Mouse (Mus musculus): Measurements from ENCODE around the gene Epb42. TPM values are rescaled to one million over a fixed set of nuclear protein-coding genes. Genes with fewer than 3 reads are reported as not detected.
"Not testable (repeated sequence)": the region's sequence is repeated elsewhere in the genome, so short reads cannot be mapped to it uniquely, and the experiment has no call there.

The Epb42 gene
- polyA plus RNA-seq, 1 experiment from 2014 or later = 5.5 TPM

- ATAC-seq (ENCODE audit: low FRiP score) (no peak), DNase-seq (ENCODE audit: low spot score, missing footprints) (no peak)
- no peaks in the 10 kb centered on the region for H3K4me1 ChIP-seq (ENCODE audit: control insufficient read depth, insufficient read depth, low read length)
- H3K27ac ChIP-seq (ENCODE audit: low read depth, low read length) = no peak overlapping the region
- 90% methylated on average over 8 of the region's 8 CpGs for WGBS
- H3K4me3 ChIP-seq (ENCODE audit: low read depth, low read length) = no peak overlapping the region
- H3K27me3 ChIP-seq (ENCODE audit: control insufficient read depth, insufficient read depth, low read length) = no peaks in the 10 kb centered on the region
- no peaks in the 10 kb centered on the region for H3K36me3 ChIP-seq (ENCODE audit: control insufficient read depth, insufficient read depth, low read length)
- no peaks in the 10 kb centered on the region for H3K9me3 ChIP-seq (ENCODE audit: control insufficient read depth, low read length)
- H3K4me2 ChIP-seq = no peak overlapping the region
- H3K9ac ChIP-seq (ENCODE audit: low read length) = no peak overlapping the region
These were observed 38.0 kb downstream of the Epb42 start for GRCm38 (mm10) chr2:120998863-120999262.

DNA sequence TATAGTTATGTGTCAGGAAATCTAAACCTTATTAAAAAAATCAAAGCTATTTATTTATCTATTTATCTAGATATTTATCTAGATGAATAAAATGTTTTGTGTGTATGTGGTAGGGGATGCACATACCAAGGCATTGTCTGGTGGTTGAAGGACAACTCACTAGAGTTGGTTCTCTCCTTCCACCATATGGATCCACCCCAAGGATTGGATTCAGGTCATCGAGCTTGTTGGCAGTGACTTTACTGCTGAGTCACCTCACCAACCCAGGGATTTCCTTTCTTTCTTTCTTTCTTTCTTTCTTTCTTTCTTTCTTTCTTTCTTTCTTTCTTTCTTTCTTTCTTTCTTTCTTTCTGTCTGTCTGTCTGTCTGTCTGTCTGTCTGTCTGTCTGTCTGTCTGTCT, 40.3 kb downstream of the Epb42 start:
- ATAC-seq (ENCODE audit: low FRiP score); H3K4me2 ChIP-seq; H3K27me3 ChIP-seq (ENCODE audit: control insufficient read depth, insufficient read depth, low read length); DNase-seq (ENCODE audit: low spot score, missing footprints); H3K4me3 ChIP-seq (ENCODE audit: low read depth, low read length); H3K9ac ChIP-seq (ENCODE audit: low read length); H3K36me3 ChIP-seq (ENCODE audit: control insufficient read depth, insufficient read depth, low read length); H3K4me1 ChIP-seq (ENCODE audit: control insufficient read depth, insufficient read depth, low read length); H3K9me3 ChIP-seq (ENCODE audit: control insufficient read depth, low read length); H3K27ac ChIP-seq (ENCODE audit: low read depth, low read length): not testable (repeated sequence)
- 71% methylated on average over 1 of the region's 1 CpGs for WGBS

GRCm38 (mm10) chr2:120991196-120991595, 45.7 kb downstream of the Epb42 start:
- no peak overlapping the region for H3K27ac ChIP-seq (ENCODE audit: low read depth, low read length)
- H3K27me3 ChIP-seq (ENCODE audit: control insufficient read depth, insufficient read depth, low read length) = no peaks in the 10 kb centered on the region
- no peak overlapping the region for H3K4me3 ChIP-seq (ENCODE audit: low read depth, low read length)
- DNase-seq (ENCODE audit: low spot score, missing footprints) (no peak), ATAC-seq (ENCODE audit: low FRiP score) (no peak)
- no peaks in the 10 kb centered on the region for H3K36me3 ChIP-seq (ENCODE audit: control insufficient read depth, insufficient read depth, low read length)
- WGBS = 71% methylated on average over 4 of the region's 4 CpGs
- H3K4me1 ChIP-seq (ENCODE audit: control insufficient read depth, insufficient read depth, low read length) = no peaks in the 10 kb centered on the region
- H3K9me3 ChIP-seq (ENCODE audit: control insufficient read depth, low read length) = no peaks in the 10 kb centered on the region
- no peak overlapping the region for H3K9ac ChIP-seq (ENCODE audit: low read length)
- H3K4me2 ChIP-seq = no peak overlapping the region

GRCm38 (mm10) chr2:120985241-120985640, 51.6 kb downstream of the Epb42 start:
- no peaks in the 10 kb centered on the region for H3K27me3 ChIP-seq (ENCODE audit: control insufficient read depth, insufficient read depth, low read length)
- H3K4me1 ChIP-seq (ENCODE audit: control insufficient read depth, insufficient read depth, low read length) = no peaks in the 10 kb centered on the region
- H3K9ac ChIP-seq (ENCODE audit: low read length) = no peak overlapping the region
- no peak overlapping the region for H3K27ac ChIP-seq (ENCODE audit: low read depth, low read length)
- 84% methylated on average over 1 of the region's 1 CpGs for WGBS
- DNase-seq (ENCODE audit: low spot score, missing footprints) = no peak
- no peaks in the 10 kb centered on the region for H3K9me3 ChIP-seq (ENCODE audit: control insufficient read depth, low read length)
- H3K36me3 ChIP-seq (ENCODE audit: control insufficient read depth, insufficient read depth, low read length) = no peaks in the 10 kb centered on the region
- no peak overlapping the region for H3K4me3 ChIP-seq (ENCODE audit: low read depth, low read length)
- H3K4me2 ChIP-seq = no peak overlapping the region
- ATAC-seq (ENCODE audit: low FRiP score) = no peak

DNA sequence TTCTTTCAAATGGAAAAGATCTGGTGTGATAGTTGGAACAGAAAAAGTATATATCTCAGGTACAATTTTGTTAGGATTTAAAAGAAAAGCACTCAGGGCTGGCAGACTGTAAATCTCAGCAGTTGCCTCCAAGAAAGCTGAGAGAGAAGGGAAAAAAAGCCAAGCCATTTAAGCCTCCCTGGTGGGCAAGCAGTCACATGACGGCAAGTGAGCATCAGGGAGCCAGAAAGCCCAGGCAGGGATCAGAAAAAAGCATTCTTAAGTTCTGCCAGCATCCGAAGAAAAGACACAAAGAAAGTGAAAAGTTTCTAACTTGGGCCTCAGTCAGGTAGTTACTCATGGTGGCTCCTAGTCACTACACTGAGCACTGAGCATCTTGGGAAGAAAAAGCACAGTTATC, 53.3 kb downstream of the Epb42 start:
- DNase-seq (ENCODE audit: low spot score, missing footprints) (no peak), ATAC-seq (ENCODE audit: low FRiP score) (no peak)
- Histone ChIP-seq H3K4me1 (ENCODE audit: control insufficient read depth, insufficient read depth, low read length) (no peaks in the 10 kb centered on the region), H3K4me3 (ENCODE audit: low read depth, low read length) (no peak overlapping the region), H3K27me3 (ENCODE audit: control insufficient read depth, insufficient read depth, low read length) (no peaks in the 10 kb centered on the region), H3K4me2 (no peak overlapping the region), H3K27ac (ENCODE audit: low read depth, low read length) (no peak overlapping the region), H3K36me3 (ENCODE audit: control insufficient read depth, insufficient read depth, low read length) (no peaks in the 10 kb centered on the region), H3K9me3 (ENCODE audit: control insufficient read depth, low read length) (no peaks in the 10 kb centered on the region), H3K9ac (ENCODE audit: low read length) (no peak overlapping the region)
- 10% methylated on average over 2 of the region's 2 CpGs for WGBS

DNA sequence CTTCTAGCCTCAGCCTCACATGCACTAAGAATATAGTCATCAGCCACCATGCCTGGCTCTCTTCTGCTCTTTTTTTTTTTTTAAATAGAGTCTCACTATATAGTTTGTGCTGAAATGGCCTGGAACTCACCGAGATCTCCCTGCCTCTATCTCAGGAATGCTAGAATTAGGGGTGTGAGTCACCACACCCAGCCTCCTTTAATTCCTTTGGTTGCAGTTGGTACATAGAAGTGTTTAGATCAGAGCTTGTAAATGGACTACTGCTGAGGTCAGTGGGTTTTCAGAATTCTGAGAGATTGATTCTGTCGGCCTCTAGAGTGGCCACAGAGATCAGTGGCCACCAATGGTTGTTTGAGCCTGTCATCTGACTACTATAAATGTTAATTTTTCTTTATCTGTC, 56.0 kb downstream of the Epb42 start:
- no peak overlapping the region for H3K4me3 ChIP-seq (ENCODE audit: low read depth, low read length)
- DNase-seq (ENCODE audit: low spot score, missing footprints) = no peak
- no peak overlapping the region for H3K4me2 ChIP-seq
- H3K27ac ChIP-seq (ENCODE audit: low read depth, low read length) = no peak overlapping the region
- WGBS = 76% methylated on average over 2 of the region's 2 CpGs
- no peak for ATAC-seq (ENCODE audit: low FRiP score)
- no peaks in the 10 kb centered on the region for H3K4me1 ChIP-seq (ENCODE audit: control insufficient read depth, insufficient read depth, low read length)
- H3K9ac ChIP-seq (ENCODE audit: low read length) = no peak overlapping the region
- H3K9me3 ChIP-seq (ENCODE audit: control insufficient read depth, low read length) = no peaks in the 10 kb centered on the region
- H3K36me3 ChIP-seq (ENCODE audit: control insufficient read depth, insufficient read depth, low read length) = no peaks in the 10 kb centered on the region
- no peaks in the 10 kb centered on the region for H3K27me3 ChIP-seq (ENCODE audit: control insufficient read depth, insufficient read depth, low read length)

DNA sequence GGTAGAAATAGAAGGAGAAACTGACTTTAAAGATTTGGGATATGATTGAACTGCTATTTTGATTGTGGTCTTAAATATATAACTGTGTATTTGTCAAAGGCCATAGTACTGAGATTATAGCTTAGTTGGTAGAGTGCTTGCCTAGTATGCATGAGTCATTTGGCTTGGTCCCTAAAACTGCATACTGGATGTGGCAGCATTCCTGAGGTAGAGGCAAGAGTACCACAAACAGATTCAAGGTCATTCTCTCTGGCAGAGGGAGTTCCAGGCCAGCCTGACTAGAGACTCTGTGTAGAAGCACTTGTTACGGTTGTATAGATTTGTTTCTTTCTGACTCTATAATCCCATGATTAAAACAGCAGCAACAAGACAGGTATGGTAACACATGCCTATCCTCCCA, 57.1 kb downstream of the Epb42 start:
- ATAC-seq (ENCODE audit: low FRiP score) = no peak
- Histone ChIP-seq H3K4me2 (no peak overlapping the region), H3K4me1 (ENCODE audit: control insufficient read depth, insufficient read depth, low read length) (no peaks in the 10 kb centered on the region), H3K4me3 (ENCODE audit: low read depth, low read length) (no peak overlapping the region), H3K27me3 (ENCODE audit: control insufficient read depth, insufficient read depth, low read length) (no peaks in the 10 kb centered on the region), H3K9me3 (ENCODE audit: control insufficient read depth, low read length) (no peaks in the 10 kb centered on the region), H3K9ac (ENCODE audit: low read length) (no peak overlapping the region), H3K27ac (ENCODE audit: low read depth, low read length) (no peak overlapping the region), H3K36me3 (ENCODE audit: control insufficient read depth, insufficient read depth, low read length) (no peaks in the 10 kb centered on the region)
- WGBS = 85% methylated on average over 1 of the region's 1 CpGs
- no peak for DNase-seq (ENCODE audit: low spot score, missing footprints)

DNA sequence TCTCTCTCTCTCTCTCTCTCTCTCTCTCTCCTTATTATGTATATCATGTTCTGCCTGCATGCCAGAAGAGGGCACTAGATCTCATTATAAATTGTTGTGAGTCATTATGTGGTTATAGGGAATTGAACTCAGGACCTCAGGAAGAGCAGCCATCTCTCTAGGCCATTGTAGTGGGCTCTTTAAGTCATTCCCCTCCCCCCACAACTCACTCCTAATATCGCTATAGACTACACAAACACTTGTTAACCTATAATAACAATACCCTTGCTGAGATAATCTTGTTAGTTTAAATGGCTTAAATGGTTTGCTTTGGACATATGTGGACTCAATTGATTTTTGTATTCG, 58.2 kb downstream of the Epb42 start:
- H3K4me2 ChIP-seq = no peak overlapping the region
- DNase-seq (ENCODE audit: low spot score, missing footprints) (no peak), ATAC-seq (ENCODE audit: low FRiP score) (no peak)
- no peak overlapping the region for H3K4me3 ChIP-seq (ENCODE audit: low read depth, low read length)
- 61% methylated on average over 2 of the region's 2 CpGs for WGBS
- H3K27ac ChIP-seq (ENCODE audit: low read depth, low read length) = no peak overlapping the region
- no peaks in the 10 kb centered on the region for H3K36me3 ChIP-seq (ENCODE audit: control insufficient read depth, insufficient read depth, low read length)
- no peaks in the 10 kb centered on the region for H3K27me3 ChIP-seq (ENCODE audit: control insufficient read depth, insufficient read depth, low read length)
- H3K9me3 ChIP-seq (ENCODE audit: control insufficient read depth, low read length) = no peaks in the 10 kb centered on the region
- H3K9ac ChIP-seq (ENCODE audit: low read length) = no peak overlapping the region
- no peaks in the 10 kb centered on the region for H3K4me1 ChIP-seq (ENCODE audit: control insufficient read depth, insufficient read depth, low read length)

DNA sequence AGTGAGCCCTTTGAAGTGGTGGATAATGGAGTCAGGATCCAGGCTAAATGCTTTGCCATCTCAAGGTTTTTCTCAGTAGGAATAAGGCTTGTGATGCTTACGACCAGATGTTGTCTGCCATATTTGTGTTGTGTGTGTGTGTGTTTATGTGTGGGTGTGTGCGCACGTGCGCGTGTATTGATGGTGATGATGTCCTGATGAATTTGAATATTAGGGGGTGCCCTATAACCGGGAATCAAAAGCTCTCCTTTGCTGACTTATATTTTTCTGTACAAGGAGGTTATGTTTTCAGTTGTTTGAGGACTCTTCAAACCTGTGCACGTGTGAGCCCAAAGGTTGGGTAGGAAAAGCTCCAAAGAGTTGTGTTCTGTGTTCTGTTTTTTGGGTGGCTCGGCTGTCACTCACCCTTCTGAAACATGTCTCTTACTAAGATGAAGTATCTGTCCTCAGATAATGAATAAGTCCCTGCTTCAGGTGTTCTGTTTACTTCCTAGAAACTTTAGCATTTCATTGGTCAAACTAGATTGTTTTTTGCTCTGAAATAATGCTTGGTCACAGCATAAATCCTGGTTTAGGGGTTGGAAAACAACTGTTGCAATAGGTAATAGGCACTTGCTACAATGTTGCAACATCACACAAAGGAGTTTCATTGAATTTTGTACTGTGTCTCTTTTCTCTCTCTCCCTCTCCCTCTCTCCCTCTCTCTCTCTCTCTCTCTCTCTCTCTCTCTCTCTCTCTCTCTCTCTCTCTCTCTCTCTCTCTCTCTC, 58.8 kb downstream of the Epb42 start:
- WGBS = 78% methylated on average over 8 of the region's 8 CpGs
- H3K36me3 ChIP-seq (ENCODE audit: control insufficient read depth, insufficient read depth, low read length) = no peaks in the 10 kb centered on the region
- H3K9me3 ChIP-seq (ENCODE audit: control insufficient read depth, low read length) = no peaks in the 10 kb centered on the region
- H3K4me1 ChIP-seq (ENCODE audit: control insufficient read depth, insufficient read depth, low read length) = no peaks in the 10 kb centered on the region
- ATAC-seq (ENCODE audit: low FRiP score) (no peak), DNase-seq (ENCODE audit: low spot score, missing footprints) (no peak)
- peak overlapping the region; percentile 73 for H3K4me3 ChIP-seq (ENCODE audit: low read depth, low read length)
- H3K4me2 ChIP-seq = peak overlapping the region; percentile 95
- no peak overlapping the region for H3K9ac ChIP-seq (ENCODE audit: low read length)
- H3K27ac ChIP-seq (ENCODE audit: low read depth, low read length) = no peak overlapping the region
- H3K27me3 ChIP-seq (ENCODE audit: control insufficient read depth, insufficient read depth, low read length) = no peaks in the 10 kb centered on the region

Measured in midbrain, embryonic 11.5 days (tissue).